Mouse (Mus musculus) bone marrow, adult 2 months (tissue): ENCODE results near the gene Usp49.
A peak's percentile ranks its signal among the peaks of the same experiment; 100 is the strongest.

Experiments
- CTCF ChIP-seq: fragments of 200-500 bp; IDR thresholded peaks from 2 replicates; pipeline ENCODE4 v1.5.1; 2011; ENCODE audit warnings: low read length, control low read depth; ENCODE audit not compliant: control insufficient read depth, insufficient read depth
- POLR2A ChIP-seq: fragments of 200-500 bp; IDR thresholded peaks from 2 replicates; pipeline ENCODE4 v1.6.1; 2011; ENCODE audit warnings: low read depth, mild to moderate bottlenecking, control low read depth, low read length, borderline replicate concordance; ENCODE audit not compliant: control insufficient read depth

DNA sequence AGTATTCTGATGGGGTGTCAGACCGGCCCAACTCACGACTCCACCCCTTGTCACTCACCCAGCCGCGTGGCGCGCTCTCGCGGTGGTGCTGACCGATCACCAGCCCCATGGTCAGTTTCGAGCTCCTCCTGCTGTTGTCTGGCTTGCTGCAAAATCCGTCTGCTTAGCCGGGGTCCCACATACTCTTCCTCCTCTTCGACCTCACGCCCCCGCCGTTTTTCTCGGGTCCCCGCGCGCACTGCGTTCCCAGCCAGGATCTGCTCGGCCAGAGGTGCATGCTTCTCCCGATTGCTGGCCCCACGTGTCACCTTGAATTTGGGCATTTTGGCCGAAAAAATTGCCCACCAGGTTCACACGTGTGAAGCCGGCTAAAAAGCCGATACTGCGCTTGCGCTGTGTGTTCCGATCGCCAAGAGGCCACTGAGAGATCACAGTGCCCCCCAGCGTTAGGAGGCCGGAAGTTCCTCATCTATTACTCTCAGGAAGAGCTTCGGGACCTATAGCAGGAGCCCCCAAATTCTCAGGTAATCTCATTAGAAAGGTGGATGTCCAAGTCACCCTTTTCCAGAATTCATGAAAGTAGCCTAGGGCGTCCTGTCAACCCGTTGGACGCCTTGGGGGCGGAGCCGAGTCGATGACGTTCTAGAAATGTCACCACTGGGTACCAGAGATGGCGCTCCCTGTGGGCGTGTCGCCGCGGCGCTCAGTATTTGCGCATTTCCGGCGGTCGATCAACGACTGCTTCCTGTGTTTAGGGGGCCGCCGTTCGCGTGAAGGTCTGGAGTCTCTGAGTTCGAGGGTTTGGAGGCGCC is 19.4 kb upstream of the Usp49 start, which contains the start of the genes Bysl, Med20 and Gm20517:
- peak; percentile 66; the same call in 1 of the 2 replicates for TF ChIP-seq POLR2A
- TF ChIP-seq CTCF, result peak; percentile 83
